Mouse (Mus musculus) kidney, embryonic 14.5 days (tissue): ENCODE results near the gene Sgip1. TPM values are rescaled to one million over a fixed set of nuclear protein-coding genes. Genes with fewer than 3 reads are reported as not detected.

Experiments
- ATAC-seq: fragments of 200-750 bp; cut with Nextera tagmentation; 2 replicates; pipeline ENCODE4 v1.8.0; 2017; ENCODE audit warnings: moderate number of reproducible peaks, mild to moderate bottlenecking, moderate TSS enrichment, moderate library complexity; ENCODE audit not compliant: low FRiP score, low TSS enrichment
- H3K27ac ChIP-seq: fragments of 300-500 bp; sonication (generic); 2 replicates; pipeline ENCODE4 v1.5.1; 2014; ENCODE audit warnings: low read depth, mild to moderate bottlenecking, low read length, moderate library complexity, mixed read lengths
- H3K27me3 ChIP-seq: fragments of 300-500 bp; sonication (generic); 2 replicates; pipeline ENCODE4 v1.6.1; 2014; ENCODE audit warnings: mild to moderate bottlenecking, low read length; ENCODE audit not compliant: control insufficient read depth, insufficient read depth
- H3K36me3 ChIP-seq: fragments of 300-500 bp; sonication (generic); 2 replicates; pipeline ENCODE4 v1.6.1; 2014; ENCODE audit warnings: low read length, mixed read lengths; ENCODE audit not compliant: control insufficient read depth, insufficient read depth
- H3K4me1 ChIP-seq: fragments of 300-500 bp; sonication (generic); 2 replicates; pipeline ENCODE4 v1.6.1; 2014; ENCODE audit warnings: low read length, mixed read lengths; ENCODE audit not compliant: control insufficient read depth, insufficient read depth
- H3K4me2 ChIP-seq: fragments of 300-500 bp; sonication (generic); replicated peaks from 2 replicates; pipeline ENCODE4 v1.6.1; 2014; ENCODE audit warnings: low read depth, mild to moderate bottlenecking, low read length
- H3K4me3 ChIP-seq: fragments of 300-500 bp; sonication (generic); 2 replicates; pipeline ENCODE4 v1.5.1; 2014; ENCODE audit warnings: mild to moderate bottlenecking, low read length
- H3K9ac ChIP-seq: fragments of 300-500 bp; sonication (generic); 2 replicates; pipeline ENCODE4 v1.6.1; 2014; ENCODE audit warnings: low read depth, mild to moderate bottlenecking, low read length, moderate library complexity
- H3K9me3 ChIP-seq: fragments of 300-500 bp; sonication (generic); 2 replicates; pipeline ENCODE4 v1.6.1; 2016; ENCODE audit warnings: low read length; ENCODE audit not compliant: control insufficient read depth
- WGBS: fragments of 180-500 bp; shearing (Covaris S2); extraction: QIAGEN DNeasy Blood & Tissue Kit; methylation state at CpG from one replicate; pipeline ENCODE4 v1.1.7; 2014; 5-methylcytosine and 5-hydroxymethylcytosine counted together
- polyA plus RNA-seq: library from polyadenylated mRNA; unstranded; fragments of >200 nt; fragmentation: Nextera tagmentation; extraction: Ambion mirVana; gene quantifications from 2 replicates; pipeline ENCODE4 v1.2.1, GENCODE M21; 2014

Sgip1 gene
- polyA plus RNA-seq, 1 experiment from 2014 or later = 8.8 TPM

GRCm38 (mm10) chr4:102792100-102792790 lies 51.1 kb downstream of the Sgip1 start:
- no peak for ATAC-seq
- no peaks in the 10 kb centered on the region for H3K9me3 ChIP-seq

GRCm38 (mm10) chr4:102801471-102801870 lies 60.4 kb downstream of the Sgip1 start:
- no peak for ATAC-seq
- H3K36me3 ChIP-seq = no peaks in the 10 kb centered on the region
- H3K9ac ChIP-seq = no peak overlapping the region
- WGBS = 90% methylated on average over 1 of the region's 1 CpGs
- H3K27me3 ChIP-seq = no peaks in the 10 kb centered on the region
- H3K4me1 ChIP-seq = no peaks in the 10 kb centered on the region
- no peak overlapping the region for H3K4me2 ChIP-seq
- H3K9me3 ChIP-seq = no peaks in the 10 kb centered on the region
- no peak overlapping the region for H3K27ac ChIP-seq
- H3K4me3 ChIP-seq = no peak overlapping the region

More at GRCm38 (mm10) chr4:102792100-102792790, 51.1 kb downstream of the Sgip1 start:
- H3K4me1 ChIP-seq = no peaks in the 10 kb centered on the region
- no peak overlapping the region for H3K9ac ChIP-seq
- no peak overlapping the region for H3K27ac ChIP-seq
- H3K36me3 ChIP-seq = no peaks in the 10 kb centered on the region
- WGBS = 65% methylated on average over 8 of the region's 8 CpGs
- no peak overlapping the region for H3K4me2 ChIP-seq
- H3K4me3 ChIP-seq = no peak overlapping the region
- H3K27me3 ChIP-seq = no peaks in the 10 kb centered on the region

- Histone ChIP-seq H3K36me3 (no peaks in the 10 kb centered on the region), H3K4me2 (no peak overlapping the region), H3K27ac (no peak overlapping the region), H3K4me1 (no peaks in the 10 kb centered on the region), H3K9me3 (no peaks in the 10 kb centered on the region), H3K4me3 (no peak overlapping the region), H3K27me3 (no peaks in the 10 kb centered on the region), H3K9ac (no peak overlapping the region)
- no peak for ATAC-seq
- WGBS = 95% methylated on average over 4 of the region's 4 CpGs
Measured at GRCm38 (mm10) chr4:102801936-102802335, 60.8 kb downstream of the Sgip1 start.

- H3K9me3 ChIP-seq = no peaks in the 10 kb centered on the region
- H3K36me3 ChIP-seq = no peaks in the 10 kb centered on the region
- H3K4me1 ChIP-seq = no peaks in the 10 kb centered on the region
- H3K4me3 ChIP-seq = no peak overlapping the region
- no peak overlapping the region for H3K4me2 ChIP-seq
- H3K9ac ChIP-seq = no peak overlapping the region
- no peaks in the 10 kb centered on the region for H3K27me3 ChIP-seq
- no peak overlapping the region for H3K27ac ChIP-seq
- no peak for ATAC-seq
- 56% methylated on average over 5 of the region's 5 CpGs for WGBS
Measured at GRCm38 (mm10) chr4:102804611-102805010, 63.5 kb downstream of the Sgip1 start.

GRCm38 (mm10) chr4:102806987-102807386 lies 65.9 kb downstream of the Sgip1 start:
- Histone ChIP-seq H3K27ac (no peak overlapping the region), H3K9ac (no peak overlapping the region), H3K27me3 (no peaks in the 10 kb centered on the region), H3K4me1 (no peaks in the 10 kb centered on the region; the same call in 1 of the 2 replicates), H3K36me3 (no peaks in the 10 kb centered on the region), H3K9me3 (no peaks in the 10 kb centered on the region), H3K4me3 (no peak overlapping the region), H3K4me2 (no peak overlapping the region)
- WGBS = 90% methylated on average over 3 of the region's 3 CpGs
- ATAC-seq = no peak

GRCm38 (mm10) chr4:102808258-102808657 lies 67.2 kb downstream of the Sgip1 start:
- Histone ChIP-seq H3K27ac (no peak overlapping the region), H3K4me3 (no peak overlapping the region), H3K9me3 (no peaks in the 10 kb centered on the region), H3K36me3 (no peaks in the 10 kb centered on the region), H3K4me2 (no peak overlapping the region), H3K27me3 (no peaks in the 10 kb centered on the region), H3K9ac (no peak overlapping the region), H3K4me1 (no peaks in the 10 kb centered on the region; the same call in 1 of the 2 replicates)
- no peak for ATAC-seq

GRCm38 (mm10) chr4:102809296-102809695 lies 68.2 kb downstream of the Sgip1 start:
- Histone ChIP-seq H3K4me1 (no peaks in the 10 kb centered on the region; the same call in 1 of the 2 replicates), H3K36me3 (no peaks in the 10 kb centered on the region), H3K9me3 (no peaks in the 10 kb centered on the region), H3K4me3 (no peak overlapping the region), H3K9ac (no peak overlapping the region), H3K27ac (no peak overlapping the region), H3K27me3 (no peaks in the 10 kb centered on the region), H3K4me2 (no peak overlapping the region)
- whole genome bisulfite sequencing = 74% methylated on average over 4 of the region's 4 CpGs
- ATAC-seq = no peak

- no peak overlapping the region for H3K9ac ChIP-seq
- 93% methylated on average over 1 of the region's 1 CpGs for WGBS
Measured at GRCm38 (mm10) chr4:102810277-102810676, 69.2 kb downstream of the Sgip1 start.

GRCm38 (mm10) chr4:102811007-102811805 lies 70.1 kb downstream of the Sgip1 start:
- H3K36me3 ChIP-seq = no peaks in the 10 kb centered on the region
- H3K4me1 ChIP-seq = no peaks in the 10 kb centered on the region; the same call in 1 of the 2 replicates
- H3K27ac ChIP-seq = no peak overlapping the region
- H3K9ac ChIP-seq = no peak overlapping the region
- no peaks in the 10 kb centered on the region for H3K27me3 ChIP-seq
- no peak overlapping the region for H3K4me2 ChIP-seq
- no peaks in the 10 kb centered on the region for H3K9me3 ChIP-seq
- 48% methylated on average over 9 of the region's 9 CpGs for WGBS
- ATAC-seq = peak; percentile 57; the same call in 1 of the 2 replicates
- H3K4me3 ChIP-seq = no peak overlapping the region

More at GRCm38 (mm10) chr4:102810277-102810676, 69.2 kb downstream of the Sgip1 start:
- Histone ChIP-seq H3K4me3 (no peak overlapping the region), H3K27ac (no peak overlapping the region), H3K4me2 (no peak overlapping the region), H3K27me3 (no peaks in the 10 kb centered on the region), H3K4me1 (no peaks in the 10 kb centered on the region; the same call in 1 of the 2 replicates), H3K36me3 (no peaks in the 10 kb centered on the region), H3K9me3 (no peaks in the 10 kb centered on the region)
- no peak for ATAC-seq
